In genomic region chr9:59290957-59291687, GRCm38 (mm10) we compare ENCODE assay signal across 8 mouse cellular contexts. TPM values are rescaled to one million over a fixed set of nuclear protein-coding genes. Genes with fewer than 3 reads are reported as not detected.
A peak's percentile ranks its signal among the peaks of the same experiment; 100 is the strongest.
DNase-seq lines count a peak whose midpoint lies in the region; ATAC-seq and TF ChIP-seq lines count a peak whose summit lies in the region.

Gene Adpgk (plus strand): TSS chr9:59291558.

- no peaks in the 10 kb centered on the region for H3K9me3 ChIP-seq in megakaryocyte, embryonic 14.5 days

- peak; percentile 94 for TF ChIP-seq POLR2A in cortical plate, adult 2 months (IDR thresholded peaks at IDR 0.05; ENCODE audit: extremely low read depth, insufficient read depth, low read length)

- H3K27ac ChIP-seq in cortical plate, adult 2 months (ENCODE audit: insufficient read depth, low read length) = peak within 1 kb of the TSS; percentile 24

- TF ChIP-seq CTCF in cortical plate, adult 2 months (IDR thresholded peaks at IDR 0.05; ENCODE audit: extremely low read depth, insufficient read depth, low read length) = peak; percentile 39

- peak; percentile 96 for ATAC-seq in activated CD4-positive, CD25-positive, alpha-beta regulatory T cell, adult 4 months

- peaks cover 4% of the 10 kb centered on the region for H3K36me3 ChIP-seq in megakaryocyte, embryonic 14.5 days (replicated peaks; ENCODE audit: low read length)

- peaks cover 6% of the 10 kb centered on the region for H3K27me3 ChIP-seq in megakaryocyte, embryonic 14.5 days (replicated peaks)

- H3K4me1 ChIP-seq in cortical plate, adult 2 months (ENCODE audit: control insufficient read depth, insufficient read depth, low read length) = peaks cover 5% of the 10 kb centered on the region; the same call in 1 of the 2 replicates
- peaks cover 59% of the 10 kb centered on the region for H3K4me1 ChIP-seq in megakaryocyte, embryonic 14.5 days

- peak within 1 kb of the TSS; percentile 43 for H3K4me3 ChIP-seq in cortical plate, adult 2 months (ENCODE audit: insufficient read depth, low read length)
- H3K4me3 ChIP-seq in megakaryocyte, embryonic 14.5 days (replicated peaks) = peak within 1 kb of the TSS; percentile 96

- peak; percentile 96 to 98 for DNase-seq in gastrocnemius, adult 8-10 months (ENCODE audit: low spot score in 2 of 2)
- peak; percentile 93 for DNase-seq in hindlimb bud, embryonic 11.5 days (ENCODE audit: extremely low spot score, low read depth, low spot score)
- DNase-seq in left cerebral cortex, adult 8-10 months (ENCODE audit: low spot score in 2 of 2) = peak; percentile 92 to 98
- DNase-seq in right cerebral cortex, postnatal 10 days (ENCODE audit: low spot score in 2 of 2) = peak; percentile 99
- DNase-seq in urinary bladder, postnatal 25 days (ENCODE audit: low spot score) = peak; percentile 96

RNA-seq across cellular contexts. Expression of gene Adpgk, which starts in this region (rescaled TPM):
- 10 to 100 TPM in 1 of 2 experiments, 1 to 10 TPM in 1; 7.7 to 12.4 TPM for polyA plus RNA-seq in activated CD4-positive, CD25-positive, alpha-beta regulatory T cell, adult 4 months (2017; shearing (Covaris generic))
- 16.3 and 17.2 TPM in 2 replicates for polyA plus RNA-seq in cortical plate, adult 2 months (2012; rRNA removed)
- 1 to 10 TPM; 6.1 to 7.6 (median 7.3) TPM for total RNA-seq in gastrocnemius, adult 8-10 months (2022)
- 10 to 100 TPM; 13.6 to 16.4 (median 14.4) TPM for total RNA-seq in left cerebral cortex, adult 8-10 months (2022)
- polyA plus RNA-seq in megakaryocyte, embryonic 14.5 days (2012; ENCODE audit: insufficient read depth, low replicate concordance) = 1.6 and 2.0 TPM in 2 replicates

Comparison
In these comparisons a context has a peak if more than half of its experiments do, and no peak if none do; other contexts are left out.
1. Peak in every context shown above with its lines: DNase-seq, ATAC-seq, H3K4me3 ChIP-seq and H3K27ac ChIP-seq.